Mouse (Mus musculus) CH12.LX (cell line): ENCODE measurements around the gene Gm10644.

Experiments used
- CTCF ChIP-seq, 2 experiments: IDR thresholded peaks in 1 of 2; conservative IDR thresholded peaks in 1 of 2; 2 replicates each; pipeline ENCODE4 v1.5.1; 2011 to 2012; ENCODE audit warnings: low read depth in 2 of 2, low read length in 2 of 2, improper control_type of control experiment in 1 of 2, inconsistent platforms in 1 of 2, mild to moderate bottlenecking in 1 of 2, moderate library complexity in 1 of 2
- E2F4 ChIP-seq: IDR thresholded peaks from 2 replicates; pipeline ENCODE4 v1.6.1; 2011; ENCODE audit warnings: low read depth, low read length, improper control_type of control experiment; ENCODE audit not compliant: insufficient replicate concordance
- ELF1 ChIP-seq: IDR thresholded peaks from 2 replicates; pipeline ENCODE4 v1.6.1; 2014; ENCODE audit warnings: low read depth, mild to moderate bottlenecking, inconsistent platforms, low read length, improper control_type of control experiment
- HCFC1 ChIP-seq: IDR thresholded peaks from 2 replicates; pipeline ENCODE4 v1.6.1; 2012; ENCODE audit warnings: low read depth, mild to moderate bottlenecking, inconsistent platforms, low read length, improper control_type of control experiment
- KAT2A ChIP-seq: IDR thresholded peaks from 2 replicates; pipeline ENCODE4 v1.6.1; 2012; ENCODE audit warnings: low read length, improper control_type of control experiment, inconsistent platforms; ENCODE audit not compliant: insufficient replicate concordance
- MAFK ChIP-seq: IDR thresholded peaks from 2 replicates; pipeline ENCODE4 v1.6.1; 2011; ENCODE audit warnings: low read length, improper control_type of control experiment; ENCODE audit not compliant: insufficient replicate concordance
- MYC ChIP-seq: IDR thresholded peaks from 2 replicates; pipeline ENCODE4 v1.6.1; 2011; ENCODE audit warnings: low read depth, mild to moderate bottlenecking, improper control_type of control experiment, low read length
- POLR2A ChIP-seq: IDR thresholded peaks from 2 replicates; pipeline ENCODE4 v1.6.1; 2011; ENCODE audit warnings: low read depth, mild to moderate bottlenecking, improper control_type of control experiment, low read length
- SIN3A ChIP-seq: IDR thresholded peaks from 2 replicates; pipeline ENCODE4 v1.6.1; 2012; ENCODE audit warnings: low read length, improper control_type of control experiment, inconsistent platforms
- USF1 ChIP-seq: IDR thresholded peaks from 2 replicates; pipeline ENCODE4 v1.6.1; 2014; ENCODE audit warnings: low read depth, mild to moderate bottlenecking, inconsistent platforms, low read length, improper control_type of control experiment
- ZNF384 ChIP-seq: IDR thresholded peaks from 2 replicates; pipeline ENCODE4 v1.6.1; 2012; ENCODE audit warnings: low read depth, low read length, improper control_type of control experiment, inconsistent platforms

- TF ChIP-seq CTCF (conservative IDR thresholded peaks at IDR 0.05 in 1 of 2, IDR thresholded peaks at IDR 0.05 in 1 of 2; ENCODE audit: low read depth in 2 of 2, low read length in 2 of 2) (no peak), POLR2A (no peak), USF1 (no peak), ELF1 (no peak), HCFC1 (no peak), ZNF384 (peak; percentile 93), E2F4 (no peak), MYC (no peak), SIN3A (peak; percentile 21), MAFK (no peak), KAT2A (no peak)
Measured at GRCm38 (mm10) chr8:83898985-83899362, 56.0 kb downstream of the Gm10644 start.
